Mouse (Mus musculus) heart, adult 9 months (tissue): Measurements from ENCODE around the gene Vps13c.

Experiments
- DNase-seq, 2 experiments: peaks; one replicate each; pipeline ENCODE4 v3.0.0; 2022; ENCODE audit warnings: low spot score in 2 of 2

Vps13c gene

GRCm38 (mm10) chr9:67839981-67840859 is at the start of gene Vps13c:
Vps13c (plus strand) TSS chr9:67840396.
- DNase-seq = peak; percentile 81

DNA sequence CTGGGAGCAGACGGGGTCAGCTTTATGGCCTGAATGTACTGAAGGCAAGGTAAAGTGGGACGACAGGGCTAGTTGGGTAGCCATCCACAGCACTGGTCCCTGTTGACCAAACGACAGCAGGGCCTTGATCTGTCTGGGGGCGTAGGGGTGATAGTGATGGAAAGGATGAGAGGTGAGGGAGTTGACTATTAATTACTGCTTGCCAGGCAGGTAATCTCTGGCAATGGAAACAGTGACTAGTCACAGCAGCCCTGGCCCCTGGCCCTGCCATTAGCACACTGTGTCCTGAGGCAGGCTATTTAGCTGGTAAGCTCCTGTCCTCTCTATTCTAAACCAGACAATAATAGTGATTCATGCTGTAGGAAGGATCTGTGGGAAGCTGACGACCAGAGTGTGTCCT is 47.8 kb upstream of the Vps13c start:
- no peak for DNase-seq

GRCm38 (mm10) chr9:67793501-67793900 is 46.7 kb upstream of the Vps13c start:
- DNase-seq = no peak

DNA sequence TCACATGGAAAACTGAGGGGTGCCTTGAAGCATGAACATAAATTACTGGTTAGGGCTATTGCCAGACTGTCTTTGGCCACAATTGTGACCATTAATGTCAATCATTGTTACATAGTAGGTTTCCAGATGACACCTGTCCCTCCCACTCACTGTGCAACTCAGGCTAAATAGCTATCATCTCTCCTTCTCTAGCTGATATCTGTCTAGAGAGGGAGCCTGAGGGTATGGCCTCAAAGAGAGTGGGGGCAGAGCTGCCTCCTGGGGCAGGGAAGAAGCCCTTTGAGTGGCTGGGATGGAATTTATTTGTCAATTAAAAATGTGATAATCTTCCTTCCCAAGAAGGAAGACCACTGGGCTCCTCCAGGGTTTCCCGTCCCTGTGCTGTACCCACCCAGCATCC is 46.0 kb upstream of the Vps13c start:
- no peak for DNase-seq

DNA sequence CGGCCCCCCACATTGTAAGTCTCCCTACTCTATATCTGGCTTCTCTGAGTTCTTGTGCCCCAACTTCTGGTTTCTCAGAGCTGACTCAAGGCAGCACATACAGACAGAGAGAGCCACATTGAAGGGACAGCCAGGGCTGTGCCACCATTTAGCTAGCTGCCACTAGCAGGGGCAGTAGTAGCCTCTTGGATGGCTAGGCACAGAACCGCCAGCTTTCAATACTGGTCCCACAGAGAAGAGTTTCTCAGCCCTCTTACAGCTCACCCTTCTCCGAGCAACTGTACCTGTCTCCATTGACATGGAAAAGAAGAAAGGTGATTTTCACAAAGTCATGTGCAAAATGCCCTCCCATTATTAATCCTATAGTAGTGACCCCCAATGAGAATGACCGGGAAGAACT is 45.5 kb upstream of the Vps13c start:
- no peak for DNase-seq

- no peak for DNase-seq
Observed at GRCm38 (mm10) chr9:67795205-67795675, 45.0 kb upstream of the Vps13c start.

- no peak for DNase-seq
Observed at GRCm38 (mm10) chr9:67799078-67799819, 40.9 kb upstream of the Vps13c start.

DNA sequence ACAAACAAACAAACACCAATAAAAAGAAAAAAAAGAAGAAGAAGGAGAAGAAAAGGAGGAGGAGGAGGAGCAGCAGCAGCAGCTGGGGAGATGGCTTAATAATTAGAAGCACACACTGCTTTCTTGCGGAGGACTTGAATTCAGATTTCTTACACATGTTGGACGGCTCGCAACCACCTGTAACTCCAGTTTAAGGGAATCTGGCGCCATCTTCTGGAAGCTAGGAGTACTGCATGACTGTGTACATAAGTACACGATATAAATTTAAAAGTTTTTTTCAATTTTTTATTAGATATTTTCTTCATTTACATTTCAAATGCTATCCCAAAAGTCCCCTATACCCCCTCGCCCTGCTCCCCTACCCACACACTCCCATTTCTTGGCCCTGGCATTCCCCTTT is 38.0 kb upstream of the Vps13c start:
- peak in 1 of 2 experiments; percentile 27 for DNase-seq

DNA sequence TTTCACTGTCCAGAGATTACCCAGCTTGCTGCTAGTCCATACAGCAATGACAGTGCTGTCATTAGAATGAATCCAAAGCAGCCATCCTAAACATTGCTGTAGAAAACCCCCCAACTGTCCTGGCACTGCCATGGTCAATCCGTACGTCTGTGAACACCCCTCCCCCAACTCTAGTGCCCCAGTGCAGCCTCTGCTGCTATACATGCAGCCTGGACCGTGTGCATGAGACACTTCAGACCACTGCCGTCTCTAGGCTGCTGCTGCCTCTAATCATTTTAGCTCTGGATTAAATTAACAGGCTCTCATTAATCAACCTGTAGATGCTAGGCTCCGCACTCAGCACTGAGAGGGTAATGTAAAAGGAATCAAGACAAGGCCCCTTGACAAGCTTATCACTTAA is 33.2 kb upstream of the Vps13c start:
- no peak for DNase-seq

DNA sequence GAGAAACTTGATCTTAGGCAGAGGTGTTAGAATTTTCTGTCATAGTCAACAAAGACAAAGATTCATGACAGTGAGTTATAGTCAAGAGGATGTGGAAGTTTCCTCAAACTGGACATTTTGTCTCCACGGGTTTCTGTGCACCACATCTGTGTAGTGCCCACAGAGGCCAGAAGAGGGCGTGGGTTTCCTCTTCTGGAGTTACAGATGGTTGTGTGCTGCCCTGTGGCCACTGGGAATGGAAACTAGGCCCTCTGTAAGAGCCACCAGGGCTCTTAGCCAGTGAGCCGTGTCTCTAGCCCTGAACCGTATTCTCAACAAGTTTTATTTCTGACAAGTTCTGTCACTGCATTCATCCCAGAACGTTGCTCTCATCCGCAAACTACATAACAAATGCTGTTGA is 29.7 kb upstream of the Vps13c start:
- no peak for DNase-seq

GRCm38 (mm10) chr9:67811116-67811515 is 29.1 kb upstream of the Vps13c start:
- DNase-seq = peak in 1 of 2 experiments; percentile 33

DNA sequence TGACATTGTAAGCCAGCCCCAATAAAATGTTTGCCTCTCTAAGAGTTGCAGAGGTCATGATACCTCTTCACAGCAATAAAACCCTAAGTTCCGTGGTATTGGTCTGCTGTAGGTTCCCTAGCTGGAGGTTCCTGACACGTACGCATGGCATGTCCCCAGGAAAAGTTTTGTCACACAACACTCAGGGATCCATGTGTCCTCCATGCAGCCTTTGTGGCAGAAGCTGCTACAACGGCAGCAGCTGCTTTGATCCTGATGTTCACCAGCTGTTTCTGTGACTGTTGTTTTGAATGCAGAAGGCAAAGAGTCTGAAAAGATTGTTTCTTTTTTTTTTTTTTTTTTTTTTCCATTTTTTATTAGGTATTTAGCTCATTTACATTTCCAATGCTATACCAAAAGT is 27.0 kb upstream of the Vps13c start:
- peak in 1 of 2 experiments; percentile 23 for DNase-seq

GRCm38 (mm10) chr9:67813665-67814337 is 26.4 kb upstream of the Vps13c start:
- peak; percentile 72 to 86 for DNase-seq

GRCm38 (mm10) chr9:67816172-67816928 is 23.8 kb upstream of the Vps13c start:
- no peak for DNase-seq

- peak; percentile 40 to 41 for DNase-seq
Observed at GRCm38 (mm10) chr9:67817898-67818667, 22.1 kb upstream of the Vps13c start.

GRCm38 (mm10) chr9:67818668-67818950 is 21.6 kb upstream of the Vps13c start:
- DNase-seq = no peak

DNA sequence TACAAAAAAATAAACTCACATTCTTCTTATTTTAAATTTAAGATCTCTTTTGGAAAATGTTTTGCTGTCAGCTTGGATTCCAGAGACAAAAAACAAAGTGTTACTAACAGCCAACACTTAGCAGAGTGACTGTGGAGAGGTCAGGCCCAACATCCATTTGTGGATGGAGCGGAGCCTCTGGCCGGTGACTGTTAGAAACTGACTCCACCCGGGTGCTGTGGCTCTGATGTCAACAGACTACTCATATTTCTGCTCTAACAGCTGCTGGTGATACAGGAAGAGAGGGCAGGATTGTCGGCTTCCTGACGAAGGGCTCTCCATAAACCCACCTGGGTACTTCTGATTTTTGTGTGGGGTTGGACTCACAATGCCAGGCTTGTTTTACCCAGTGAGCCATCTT is 17.1 kb upstream of the Vps13c start:
- DNase-seq = no peak

- no peak for DNase-seq
Observed at GRCm38 (mm10) chr9:67825527-67825926, 14.7 kb upstream of the Vps13c start.

DNA sequence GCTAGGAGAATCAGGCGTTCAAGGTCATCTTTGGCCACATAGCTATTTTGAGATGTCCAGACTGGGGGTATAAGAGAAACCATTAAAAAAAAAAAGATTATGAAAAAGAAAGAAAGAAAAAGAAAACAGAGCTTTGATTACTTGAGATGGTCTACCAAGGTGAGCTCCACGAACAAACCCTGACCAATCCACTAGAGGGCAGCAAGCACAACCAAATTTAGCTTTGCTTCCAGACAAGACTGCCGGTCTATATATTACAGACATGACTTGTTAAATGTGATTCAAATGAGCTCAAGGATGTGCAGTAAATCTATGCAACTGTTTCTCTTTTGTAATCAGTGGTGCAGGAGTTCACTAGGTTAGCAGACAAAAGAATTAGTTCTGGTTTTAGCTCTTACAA is 12.0 kb upstream of the Vps13c start:
- no peak for DNase-seq

DNA sequence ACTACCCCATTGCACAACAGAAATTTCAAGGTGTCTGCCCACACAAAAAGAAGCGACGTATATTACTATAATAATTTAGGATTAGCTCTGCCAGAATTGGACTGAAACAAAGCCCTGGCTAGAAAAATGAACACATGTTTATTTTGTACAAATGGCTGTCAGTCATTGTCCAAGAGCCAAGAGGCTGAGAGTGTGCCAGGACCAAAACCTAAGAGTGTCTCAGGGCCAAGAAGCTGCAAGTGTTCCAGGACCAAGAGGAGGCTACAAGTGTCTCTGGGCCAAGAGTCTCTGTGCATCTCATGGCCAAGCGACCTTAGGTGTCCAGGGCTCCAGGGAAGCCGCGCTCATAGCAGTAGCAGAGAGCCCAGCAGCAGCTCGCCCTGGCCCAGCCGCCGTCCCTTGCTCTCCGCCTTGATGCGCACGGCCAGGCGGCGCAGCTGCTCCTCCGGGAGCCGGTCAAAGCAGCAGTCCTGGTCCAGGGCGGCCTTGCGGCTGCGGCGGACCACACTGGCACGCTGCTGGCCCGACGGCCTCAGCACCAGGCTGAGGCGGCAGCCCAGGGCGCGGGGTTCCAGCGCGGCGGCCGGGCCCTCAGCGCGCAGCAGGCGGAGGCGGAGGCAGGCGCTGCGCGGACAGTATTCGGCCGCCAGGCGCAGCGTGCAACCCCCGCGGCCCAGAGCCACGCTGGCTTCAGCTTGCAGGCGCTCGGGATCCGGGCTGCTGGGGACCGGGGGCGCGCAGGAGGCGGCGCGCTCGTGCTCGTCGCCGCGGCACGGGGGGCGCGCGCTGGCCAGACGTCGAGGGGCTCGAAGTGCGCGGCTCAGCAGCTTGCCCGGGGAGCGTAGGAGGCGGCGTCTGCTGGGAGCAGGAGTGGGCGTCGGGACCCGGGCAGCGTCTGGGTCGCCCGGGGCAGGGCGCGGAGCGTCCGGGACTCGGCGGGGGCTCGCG is 9.5 kb upstream of the Vps13c start:
- DNase-seq = no peak
